Mouse (Mus musculus) kidney, postnatal 4 days (tissue): Measurements from ENCODE around the gene Gfap.
A peak's percentile ranks its signal among the peaks of the same experiment; 100 is the strongest.

Experiments used
- DNase-seq, 2 experiments: peaks; one replicate each; pipeline ENCODE4 v3.0.0; 2021; ENCODE audit warnings: mixed read lengths in 2 of 2

The Gfap gene

GRCm38 (mm10) chr11:102895779-102896178 is 4.9 kb downstream of the Gfap start:
- DNase-seq = no peak

GRCm38 (mm10) chr11:102894716-102895115 is 6.0 kb downstream of the Gfap start:
- DNase-seq = no peak

GRCm38 (mm10) chr11:102893015-102893651 is 7.6 kb downstream of the Gfap start:
- peak; percentile 80 to 90 for DNase-seq

- peak in 1 of 2 experiments; percentile 26 for DNase-seq
Measured at GRCm38 (mm10) chr11:102890096-102890495, 10.6 kb downstream of the Gfap start.

GRCm38 (mm10) chr11:102888135-102888534 is 12.6 kb downstream of the Gfap start:
- no peak for DNase-seq

- no peak for DNase-seq
Measured at GRCm38 (mm10) chr11:102887433-102887832, 13.3 kb downstream of the Gfap start.

- no peak for DNase-seq
Measured at GRCm38 (mm10) chr11:102884616-102885219, 16.0 kb downstream of the Gfap start, which contains the start of gene Fam187a. Gene Fam187a, plus strand, starts transcription at chr11:102885169.

- peak in 1 of 2 experiments; percentile 15 for DNase-seq
Measured at GRCm38 (mm10) chr11:102881314-102882198, 19.2 kb downstream of the Gfap start.

GRCm38 (mm10) chr11:102880585-102881313 is 20.0 kb downstream of the Gfap start, which contains the start of the genes Eftud2 and Ccdc103:
Gene Eftud2, minus strand, starts transcription at chr11:102880985.
Gene Ccdc103, plus strand, starts transcription at chr11:102881204.
- peak; percentile 93 to 95 for DNase-seq

- DNase-seq = no peak
Measured at GRCm38 (mm10) chr11:102879558-102879957, 21.2 kb downstream of the Gfap start.

GRCm38 (mm10) chr11:102874801-102875334 is 25.8 kb downstream of the Gfap start:
- DNase-seq = no peak

GRCm38 (mm10) chr11:102864272-102864671 is 36.4 kb downstream of the Gfap start:
- peak; percentile 87 to 88 for DNase-seq

- no peak for DNase-seq
Measured at GRCm38 (mm10) chr11:102859933-102860332, 40.8 kb downstream of the Gfap start.

- DNase-seq = no peak
Measured at GRCm38 (mm10) chr11:102858951-102859350, 41.8 kb downstream of the Gfap start.

- DNase-seq = no peak
Measured at GRCm38 (mm10) chr11:102855941-102856340, 44.8 kb downstream of the Gfap start.

- DNase-seq = no peak
Measured at GRCm38 (mm10) chr11:102853760-102854159, 47.0 kb downstream of the Gfap start.

GRCm38 (mm10) chr11:102851883-102852282 is 48.8 kb downstream of the Gfap start:
- peak; percentile 89 for DNase-seq

- DNase-seq = no peak
Measured at GRCm38 (mm10) chr11:102845926-102846325, 54.8 kb downstream of the Gfap start.

GRCm38 (mm10) chr11:102838616-102839150 is 62.0 kb downstream of the Gfap start:
- DNase-seq = no peak

GRCm38 (mm10) chr11:102838126-102838525 is 62.6 kb downstream of the Gfap start:
- peak; percentile 30 to 43 for DNase-seq

- DNase-seq = no peak
Measured at GRCm38 (mm10) chr11:102837385-102837784, 63.3 kb downstream of the Gfap start.
